Mouse (Mus musculus) hindbrain, embryonic 14.5 days (tissue): ENCODE results near the gene D930020B18Rik. TPM values are rescaled to one million over a fixed set of nuclear protein-coding genes. Genes with fewer than 3 reads are reported as not detected.

ENCODE experiments used
- ATAC-seq: fragments of 200-750 bp; cut with Nextera tagmentation; 2 replicates; pipeline ENCODE4 v1.8.0; 2017; ENCODE audit warnings: moderate number of reproducible peaks, mild to moderate bottlenecking, moderate TSS enrichment, moderate library complexity; ENCODE audit not compliant: low FRiP score
- DNase-seq: peaks from one replicate; pipeline ENCODE4 v3.0.0-alpha.2; 2015; ENCODE audit warnings: low spot score
- H3K27ac ChIP-seq: fragments of 300-500 bp; sonication (generic); 2 replicates; pipeline ENCODE4 v1.5.1; 2014; ENCODE audit warnings: mild to moderate bottlenecking, moderate library complexity
- H3K27me3 ChIP-seq: fragments of 300-500 bp; sonication (generic); 2 replicates; pipeline ENCODE4 v1.6.1; 2014; ENCODE audit warnings: mild to moderate bottlenecking, low read length, mixed read lengths; ENCODE audit not compliant: control insufficient read depth, insufficient read depth
- H3K36me3 ChIP-seq: fragments of 300-500 bp; sonication (generic); replicated peaks from 2 replicates; pipeline ENCODE4 v1.6.1; 2014; ENCODE audit not compliant: control insufficient read depth, insufficient read depth
- H3K4me1 ChIP-seq: fragments of 300-500 bp; sonication (generic); replicated peaks from 2 replicates; pipeline ENCODE4 v1.6.1; 2014; ENCODE audit warnings: antibody characterized with exemption, low read length, mixed read lengths; ENCODE audit not compliant: control insufficient read depth, insufficient read depth
- H3K4me2 ChIP-seq: fragments of 300-500 bp; sonication (generic); replicated peaks from 2 replicates; pipeline ENCODE4 v1.6.1; 2014; ENCODE audit warnings: mild to moderate bottlenecking, moderate library complexity
- H3K4me3 ChIP-seq: fragments of 300-500 bp; sonication (generic); replicated peaks from 2 replicates; pipeline ENCODE4 v1.5.1; 2014; ENCODE audit warnings: mild to moderate bottlenecking, low read length
- H3K9ac ChIP-seq: fragments of 300-500 bp; sonication (generic); 2 replicates; pipeline ENCODE4 v1.6.1; 2014
- H3K9me3 ChIP-seq: fragments of 300-500 bp; sonication (generic); 2 replicates; pipeline ENCODE4 v1.6.1; 2016; ENCODE audit warnings: low read length; ENCODE audit not compliant: control insufficient read depth
- WGBS: fragments of 180-500 bp; shearing (Covaris S2); extraction: QIAGEN DNeasy Blood & Tissue Kit; methylation state at CpG from one replicate; pipeline ENCODE4 v1.1.7; 2014; 5-methylcytosine and 5-hydroxymethylcytosine counted together
- polyA plus RNA-seq: library from polyadenylated mRNA; unstranded; fragments of >200 nt; fragmentation: Nextera tagmentation; extraction: Ambion mirVana; gene quantifications from 2 replicates; pipeline ENCODE4 v1.2.1, GENCODE M21; 2014

D930020B18Rik gene
- polyA plus RNA-seq, 1 experiment from 2014 or later = 0.31 TPM

DNA sequence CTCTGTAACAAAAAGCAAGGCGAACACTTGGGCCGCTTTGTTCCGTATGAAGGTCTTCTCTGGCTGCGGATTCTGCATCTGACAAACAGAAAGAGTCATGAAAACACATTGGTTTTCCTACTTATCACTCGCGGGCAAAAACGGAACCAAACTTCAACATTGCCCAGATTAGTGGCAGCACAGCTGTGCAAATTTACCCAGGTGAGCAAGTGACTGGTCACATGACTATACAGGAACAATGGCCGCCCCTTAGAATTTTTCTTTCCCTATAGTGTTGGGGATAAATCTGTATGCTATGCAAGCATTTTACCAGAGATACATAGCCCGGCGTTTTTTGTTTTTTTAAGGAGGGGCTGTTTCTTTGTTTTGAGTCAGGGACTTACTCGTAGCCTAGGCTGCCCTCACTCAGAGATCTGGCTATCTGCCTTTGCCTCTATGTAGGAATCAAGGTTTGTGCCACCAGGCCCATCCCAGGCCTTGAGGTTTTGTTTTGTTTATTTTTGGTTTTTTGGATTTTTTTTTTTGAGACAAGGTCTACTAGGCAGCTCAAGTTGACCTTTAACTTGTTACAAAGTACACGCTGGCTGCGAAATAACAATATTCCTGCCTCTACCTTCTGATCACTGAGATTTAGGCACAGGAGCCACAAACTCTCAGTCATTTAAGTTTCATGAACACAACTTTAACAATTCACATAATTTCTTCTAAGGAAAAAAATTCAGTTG, 26.1 kb upstream of the D930020B18Rik start:
- H3K27me3 ChIP-seq = no peaks in the 10 kb centered on the region
- no peak overlapping the region for H3K9ac ChIP-seq
- no peak for ATAC-seq
- no peaks in the 10 kb centered on the region for H3K4me1 ChIP-seq
- H3K9me3 ChIP-seq = no peaks in the 10 kb centered on the region
- H3K36me3 ChIP-seq = peaks cover 82% of the 10 kb centered on the region
- no peak overlapping the region for H3K27ac ChIP-seq
- 95% methylated on average over 13 of the region's 13 CpGs for WGBS
- no peak overlapping the region for H3K4me2 ChIP-seq
- no peak overlapping the region for H3K4me3 ChIP-seq
- DNase-seq = no peak

DNA sequence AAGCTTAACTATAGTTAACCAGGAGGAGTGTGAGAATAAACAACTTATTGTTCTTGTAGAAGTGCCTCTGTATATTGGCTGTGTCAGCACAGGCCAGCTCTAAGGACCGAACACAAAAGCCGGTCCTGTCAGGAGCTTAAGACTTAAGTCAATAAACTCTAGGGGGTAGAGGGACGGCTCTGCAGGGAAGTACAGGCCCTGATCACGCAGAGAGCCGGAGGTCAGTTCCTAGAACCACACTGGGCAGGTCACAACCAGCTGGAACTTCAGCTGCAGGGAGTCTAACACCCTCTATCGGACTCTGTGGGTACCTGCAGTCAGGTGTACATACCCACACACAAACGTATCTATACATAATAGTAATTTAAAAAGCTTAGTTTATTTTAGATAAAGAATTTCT, 25.5 kb upstream of the D930020B18Rik start:
- DNase-seq = no peak

DNA sequence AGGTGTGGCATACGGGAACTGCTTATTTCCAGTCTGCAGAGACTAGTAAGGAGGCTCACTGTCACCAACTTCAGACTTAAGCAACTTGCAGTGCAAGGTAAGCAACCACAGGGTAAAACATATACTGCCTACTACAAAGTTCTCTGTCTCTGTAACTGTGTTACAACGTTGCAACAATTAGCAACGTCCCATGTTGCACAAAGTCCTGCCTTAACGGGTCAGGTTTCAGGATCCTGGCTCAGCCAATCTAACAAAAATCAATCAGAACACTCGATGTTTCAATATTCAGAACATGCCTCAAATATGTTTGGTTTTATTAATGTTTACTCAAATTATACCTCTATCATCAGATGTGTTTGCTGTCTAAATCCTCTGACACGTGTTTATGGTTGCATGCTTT, 19.0 kb upstream of the D930020B18Rik start:
- Histone ChIP-seq H3K27ac (no peak overlapping the region), H3K9me3 (no peaks in the 10 kb centered on the region), H3K36me3 (peaks cover 40% of the 10 kb centered on the region), H3K27me3 (no peaks in the 10 kb centered on the region), H3K4me2 (no peak overlapping the region), H3K4me1 (peaks cover 9% of the 10 kb centered on the region), H3K9ac (no peak overlapping the region), H3K4me3 (no peak overlapping the region)
- no peak for ATAC-seq
- no peak for DNase-seq
- WGBS = 93% methylated on average over 6 of the region's 6 CpGs

More for the DNA sequence above, 25.5 kb upstream of the D930020B18Rik start:
- peaks cover 79% of the 10 kb centered on the region for H3K36me3 ChIP-seq
- no peak overlapping the region for H3K4me2 ChIP-seq
- ATAC-seq = no peak
- no peaks in the 10 kb centered on the region for H3K4me1 ChIP-seq
- no peak overlapping the region for H3K27ac ChIP-seq
- H3K27me3 ChIP-seq = no peaks in the 10 kb centered on the region
- no peak overlapping the region for H3K4me3 ChIP-seq
- no peaks in the 10 kb centered on the region for H3K9me3 ChIP-seq
- 55% methylated on average over 7 of the region's 7 CpGs for WGBS
- no peak overlapping the region for H3K9ac ChIP-seq

GRCm38 (mm10) chr10:121623670-121624069, 17.7 kb upstream of the D930020B18Rik start:
- H3K36me3 ChIP-seq = peaks cover 31% of the 10 kb centered on the region

DNA sequence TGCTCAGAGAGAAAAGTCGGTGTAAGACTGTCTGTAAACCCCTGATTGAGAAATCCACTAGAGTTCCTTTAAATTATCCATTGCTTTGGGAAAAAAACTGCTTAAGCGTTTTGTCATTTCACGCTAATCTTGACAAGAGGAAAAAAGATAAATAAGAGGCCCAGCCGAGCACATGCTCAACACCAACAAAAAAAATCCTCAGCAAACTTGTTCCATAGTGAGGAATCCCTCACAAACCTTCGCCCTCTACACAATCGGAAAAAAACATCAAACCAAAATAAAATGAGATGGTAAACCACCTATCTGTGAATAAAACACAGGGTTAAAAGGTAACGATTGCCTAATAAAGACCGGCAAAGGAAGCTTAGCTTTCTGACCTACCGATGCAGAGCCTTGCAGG, 16.4 kb upstream of the D930020B18Rik start:
- H3K27ac ChIP-seq = no peak overlapping the region
- ATAC-seq (no peak), DNase-seq (no peak)
- H3K4me2 ChIP-seq = peak overlapping the region; percentile 71
- no peaks in the 10 kb centered on the region for H3K27me3 ChIP-seq
- peaks cover 25% of the 10 kb centered on the region for H3K36me3 ChIP-seq
- 24% methylated on average over 9 of the region's 9 CpGs for WGBS
- H3K4me3 ChIP-seq = peak overlapping the region; percentile 90
- peak overlapping the region; percentile 80 for H3K9ac ChIP-seq
- H3K4me1 ChIP-seq = peaks cover 9% of the 10 kb centered on the region
- H3K9me3 ChIP-seq = no peaks in the 10 kb centered on the region

More at GRCm38 (mm10) chr10:121623670-121624069, 17.7 kb upstream of the D930020B18Rik start:
- Histone ChIP-seq H3K9me3 (no peaks in the 10 kb centered on the region), H3K27ac (no peak overlapping the region), H3K4me1 (peaks cover 9% of the 10 kb centered on the region), H3K9ac (no peak overlapping the region), H3K4me2 (no peak overlapping the region), H3K4me3 (no peak overlapping the region), H3K27me3 (no peaks in the 10 kb centered on the region)
- WGBS = 87% methylated on average over 7 of the region's 7 CpGs
- DNase-seq (no peak), ATAC-seq (no peak)

- ATAC-seq (no peak; the same call in 1 of the 2 replicates), DNase-seq (peak; percentile 50)
- Histone ChIP-seq H3K9me3 (no peaks in the 10 kb centered on the region), H3K27me3 (no peaks in the 10 kb centered on the region), H3K36me3 (peaks cover 21% of the 10 kb centered on the region), H3K27ac (peak overlapping the region; percentile 91), H3K4me1 (peaks cover 9% of the 10 kb centered on the region), H3K4me3 (peak overlapping the region; percentile 90), H3K9ac (peak overlapping the region; percentile 80), H3K4me2 (peak overlapping the region; percentile 71)
- under 1% methylated on average over 41 of the region's 41 CpGs for WGBS
Observed at GRCm38 (mm10) chr10:121625407-121626185, 15.8 kb upstream of the D930020B18Rik start.

DNA sequence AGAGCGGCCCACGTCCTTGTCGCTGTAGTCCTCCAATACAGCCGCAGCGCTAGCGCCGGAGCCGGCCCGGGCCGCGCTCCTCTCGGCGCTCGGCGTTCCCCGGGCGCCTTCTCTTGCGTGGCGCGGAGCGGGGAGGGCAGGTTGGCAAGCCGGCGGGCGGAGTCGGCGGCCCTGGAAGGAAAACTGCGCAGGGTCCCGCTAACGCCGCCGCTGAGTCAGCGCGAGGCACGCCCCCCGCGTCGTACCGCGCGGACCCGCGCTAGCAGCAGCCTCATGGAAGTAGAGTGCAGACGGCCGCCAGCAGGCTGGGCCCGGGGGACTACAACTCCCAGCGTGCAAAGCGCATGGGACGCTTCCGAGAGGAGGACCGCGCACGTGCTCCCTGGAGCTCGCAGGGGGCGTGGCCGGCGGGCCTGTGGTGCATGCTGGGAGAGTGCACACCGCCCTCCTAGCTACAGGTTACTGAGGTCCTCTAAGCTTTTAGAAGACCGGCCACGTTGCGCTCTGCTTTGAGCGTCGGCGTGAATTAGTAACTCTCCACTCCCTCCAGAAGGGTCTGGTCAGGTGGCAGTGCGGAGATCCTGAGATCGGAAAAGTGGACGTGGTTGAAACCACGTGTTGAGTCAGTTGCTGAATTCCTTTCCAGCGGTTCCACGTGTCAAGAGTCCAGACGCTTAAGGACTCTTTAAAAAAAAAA, 15.1 kb upstream of the D930020B18Rik start, which contains the start of gene Xpot:
Gene Xpot (minus strand): TSS at position 147 of the 697 bp plus-strand sequence.
- Histone ChIP-seq H3K4me1 (peaks cover 9% of the 10 kb centered on the region), H3K36me3 (peaks cover 16% of the 10 kb centered on the region), H3K27me3 (no peaks in the 10 kb centered on the region), H3K9ac (peak within 1 kb of the TSS; percentile 80), H3K4me3 (peak within 1 kb of the TSS; percentile 90), H3K9me3 (no peaks in the 10 kb centered on the region), H3K4me2 (peak within 1 kb of the TSS; percentile 71), H3K27ac (peak within 1 kb of the TSS; percentile 91)
- under 1% methylated on average over 70 of the region's 70 CpGs for WGBS
- DNase-seq (peak; percentile 97), ATAC-seq (peak; percentile 99)

DNA sequence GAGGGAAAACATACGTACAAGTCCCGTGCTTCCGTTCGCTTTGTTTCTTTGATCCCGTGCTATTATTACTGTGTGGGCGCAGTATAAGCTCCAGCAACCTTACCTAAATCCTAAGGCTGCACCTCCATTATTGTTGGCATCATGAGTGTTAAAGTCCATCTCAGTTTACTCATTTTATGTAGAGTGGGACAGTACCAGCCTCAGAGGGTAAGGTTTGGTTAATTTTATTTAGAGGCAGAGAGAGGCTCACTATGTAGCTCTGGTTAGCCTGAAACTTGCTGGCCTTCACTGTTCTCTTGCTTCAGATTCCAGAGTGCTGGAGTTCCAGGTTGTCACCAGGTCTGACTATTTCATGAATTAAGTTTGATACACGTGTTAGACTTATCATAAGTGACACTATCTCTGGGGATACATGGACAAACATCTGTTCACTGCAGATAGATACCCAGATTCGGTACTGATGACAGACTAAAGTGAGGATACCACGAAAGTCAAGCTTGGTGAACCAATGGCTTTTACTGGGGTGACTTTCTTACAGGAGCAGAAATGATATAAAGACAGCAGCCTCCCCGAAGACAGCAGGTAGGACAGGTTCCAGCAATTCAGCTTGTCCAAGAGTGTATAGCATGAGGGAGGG, 14.1 kb upstream of the D930020B18Rik start:
- H3K4me2 ChIP-seq = peak overlapping the region; percentile 71; the same call in 1 of the 2 replicates
- no peak overlapping the region for H3K27ac ChIP-seq
- 85% methylated on average over 10 of the region's 10 CpGs for WGBS
- H3K9me3 ChIP-seq = no peaks in the 10 kb centered on the region
- H3K36me3 ChIP-seq = peaks cover 6% of the 10 kb centered on the region; the same call in 1 of the 2 replicates
- H3K4me3 ChIP-seq = no peak overlapping the region
- ATAC-seq (no peak), DNase-seq (no peak)
- H3K4me1 ChIP-seq = peaks cover 9% of the 10 kb centered on the region
- H3K27me3 ChIP-seq = no peaks in the 10 kb centered on the region
- no peak overlapping the region for H3K9ac ChIP-seq
